Mouse (Mus musculus): ENCODE results near the gene Muc16.

Muc16 gene

GRCm38 (mm10) chr9:18674480-18675154 lies at the start of gene Muc16:
Muc16 (minus strand) TSS chr9:18674530.
- ATAC-seq (ENCODE audit: insufficient number of reproducible peaks, low FRiP score, low TSS enrichment) = no peak

- ATAC-seq (ENCODE audit: insufficient number of reproducible peaks, low FRiP score, low TSS enrichment) = no peak
Observed at GRCm38 (mm10) chr9:18722712-18723099, 48.4 kb upstream of the Muc16 start.

- ATAC-seq (ENCODE audit: insufficient number of reproducible peaks, low FRiP score, low TSS enrichment) = no peak
Observed at GRCm38 (mm10) chr9:18721931-18722711, 47.8 kb upstream of the Muc16 start.

- no peak for ATAC-seq (ENCODE audit: insufficient number of reproducible peaks, low FRiP score, low TSS enrichment)
Observed at GRCm38 (mm10) chr9:18721011-18721410, 46.7 kb upstream of the Muc16 start.

DNA sequence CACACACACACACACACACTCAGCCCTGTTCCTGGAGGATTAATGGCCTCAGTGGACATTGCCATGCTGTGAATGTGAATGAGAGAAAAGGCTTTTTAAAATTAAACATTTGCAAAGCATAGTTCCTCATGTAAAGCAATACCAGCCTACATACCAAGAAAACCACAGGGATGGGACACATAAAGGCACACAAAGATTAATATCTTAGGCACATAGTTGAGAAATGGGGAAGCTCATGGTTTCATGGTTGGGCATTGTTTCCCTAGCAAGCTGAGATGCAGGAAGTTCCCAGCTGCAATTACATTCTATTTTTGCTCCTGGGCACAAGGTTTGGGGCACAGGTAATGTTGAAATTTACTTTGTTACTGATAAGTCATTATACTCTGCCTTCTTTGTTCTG lies 31.3 kb upstream of the Muc16 start:
- no peak for ATAC-seq (ENCODE audit: insufficient number of reproducible peaks, low FRiP score, low TSS enrichment)

GRCm38 (mm10) chr9:18598366-18598765 lies 76.0 kb downstream of the Muc16 start:
- ATAC-seq (ENCODE audit: insufficient number of reproducible peaks, low FRiP score, low TSS enrichment) = no peak

DNA sequence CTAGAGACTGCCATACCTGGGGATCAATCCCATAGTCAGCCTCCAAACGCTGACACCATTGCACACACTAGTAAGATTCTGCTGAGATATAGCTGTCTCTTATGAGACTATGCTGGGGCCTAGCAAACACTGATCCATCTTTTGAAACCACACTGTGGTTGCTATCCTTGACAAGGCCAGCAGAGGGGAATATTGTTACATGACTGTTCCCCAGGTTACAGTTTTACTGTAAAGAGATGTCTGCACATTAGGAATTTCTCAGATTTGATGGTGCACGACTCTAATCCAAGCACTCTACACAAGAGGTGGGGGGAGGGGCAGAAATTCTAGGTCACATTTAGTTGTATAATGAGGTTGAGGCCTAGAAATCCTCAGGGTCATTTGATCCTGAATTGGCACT lies 166.2 kb downstream of the Muc16 start:
- no peak for ATAC-seq (ENCODE audit: insufficient number of reproducible peaks, low FRiP score, low TSS enrichment)

DNA sequence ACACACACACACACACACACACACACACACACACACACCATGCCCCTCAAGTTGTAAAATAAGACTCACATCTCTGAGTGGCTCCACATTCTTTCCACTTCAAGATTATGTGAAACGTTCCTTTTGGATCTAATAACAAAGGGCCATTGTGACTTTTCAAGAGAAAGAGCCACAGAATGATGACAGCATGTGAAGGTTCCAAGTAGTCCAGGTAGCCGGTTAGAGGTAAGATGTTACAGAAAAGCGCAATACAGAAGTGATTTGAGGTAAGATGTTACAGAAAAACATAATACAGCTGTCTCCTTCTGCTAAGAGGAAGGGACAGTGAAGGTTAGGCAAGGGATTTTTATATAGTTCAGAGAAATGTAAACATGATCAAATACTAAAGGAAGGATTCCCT lies 196.2 kb downstream of the Muc16 start, which contains the start of the genes Zfp558 and Mbd3l1:
Zfp558 (minus strand) TSS at position 101 of the 400 bp plus-strand sequence.
Mbd3l1 (plus strand) TSS at position 192 of the 400 bp plus-strand sequence.
- no peak for ATAC-seq (ENCODE audit: insufficient number of reproducible peaks, low FRiP score, low TSS enrichment)

GRCm38 (mm10) chr9:18473324-18474128 lies 200.8 kb downstream of the Muc16 start:
- ATAC-seq (ENCODE audit: insufficient number of reproducible peaks, low FRiP score, low TSS enrichment) = peak; percentile 90

- ATAC-seq (ENCODE audit: insufficient number of reproducible peaks, low FRiP score, low TSS enrichment) = no peak
Observed at GRCm38 (mm10) chr9:18468005-18468404, 206.3 kb downstream of the Muc16 start.

DNA sequence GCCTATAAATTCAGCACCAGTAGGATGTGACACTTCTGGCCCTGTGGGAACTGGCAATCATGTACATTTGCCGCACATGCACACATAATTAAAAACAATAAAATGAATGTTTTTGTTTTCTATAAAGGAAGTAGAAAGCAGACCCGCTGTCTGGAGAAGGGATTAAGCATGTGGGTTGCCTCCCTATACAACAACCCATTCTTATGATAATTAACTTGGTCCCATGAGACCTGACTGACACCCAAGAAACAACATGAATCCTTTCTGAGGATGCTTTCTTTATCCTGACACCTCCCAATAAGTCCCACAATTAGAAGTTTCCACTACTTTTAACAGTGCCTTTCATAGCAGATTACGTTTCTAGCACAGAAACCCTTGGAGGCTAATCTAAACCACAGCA lies 207.0 kb downstream of the Muc16 start:
- no peak for ATAC-seq (ENCODE audit: insufficient number of reproducible peaks, low FRiP score, low TSS enrichment)

DNA sequence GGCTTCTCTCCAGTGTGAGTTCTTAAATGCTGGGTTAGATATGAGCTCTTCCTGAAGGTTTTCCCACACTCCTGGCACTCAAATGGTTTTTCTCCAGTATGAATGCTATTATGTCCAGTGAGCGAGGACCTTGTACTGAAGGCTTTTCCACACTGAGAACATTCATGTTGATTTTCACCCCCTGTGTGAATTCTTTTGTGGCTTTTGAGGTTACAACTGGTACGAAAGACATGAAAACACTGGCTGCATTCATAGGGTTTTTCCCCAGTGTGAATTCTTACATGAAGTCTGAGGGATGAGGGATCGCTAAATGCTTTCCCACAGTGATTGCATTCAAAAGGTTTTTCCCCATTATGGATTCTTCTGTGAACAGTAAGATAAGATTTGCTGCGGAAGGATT lies 217.8 kb downstream of the Muc16 start:
- ATAC-seq (ENCODE audit: insufficient number of reproducible peaks, low FRiP score, low TSS enrichment) = no peak
